Mouse (Mus musculus): ENCODE measurements around the gene Znhit3.

GRCm38 (mm10) chr11:84940140-84940539 is 24.0 kb upstream of the Znhit3 start:
- TF ChIP-seq POLR2A (IDR thresholded peaks at IDR 0.05; ENCODE audit: low read depth, low read length): no peak
- TF ChIP-seq CTCF (conservative IDR thresholded peaks at IDR 0.05; ENCODE audit: insufficient read depth, insufficient read length, low read depth, low read length): no peak
